Mouse (Mus musculus): ENCODE measurements around the gene Slc46a1. TPM values are rescaled to one million over a fixed set of nuclear protein-coding genes. Genes with fewer than 3 reads are reported as not detected.
A peak's percentile ranks its signal among the peaks of the same experiment; 100 is the strongest.

Gene Slc46a1
- polyA plus RNA-seq, 1 experiment from 2014 or later: 11.9 TPM

GRCm38 (mm10) chr11:78512025-78512957, 46.8 kb downstream of the Slc46a1 start, which contains the start of the genes Tmem199 and Poldip2:
TSS of gene Tmem199 (minus strand) at chr11:78512172.
TSS of gene Poldip2 (plus strand) at chr11:78512193.
- peak; percentile 95 for ATAC-seq (ENCODE audit: insufficient read depth, low FRiP score, low read depth)
- H3K36me3 ChIP-seq: peaks cover 31% of the 10 kb centered on the region
- H3K27ac ChIP-seq: peak within 1 kb of the TSS; percentile 70
- H3K4me2 ChIP-seq: peak within 1 kb of the TSS; percentile 87
- no peaks in the 10 kb centered on the region for H3K27me3 ChIP-seq (replicated peaks)
- H3K4me1 ChIP-seq: peaks cover 5% of the 10 kb centered on the region; the same call in 1 of the 2 replicates
- under 1% methylated on average over 66 of the region's 67 CpGs for WGBS
- H3K9me3 ChIP-seq: no peaks in the 10 kb centered on the region
- peak within 1 kb of the TSS; percentile 96 for H3K4me3 ChIP-seq (replicated peaks)
- H3K9ac ChIP-seq: peak within 1 kb of the TSS; percentile 98

- Histone ChIP-seq H3K27me3 (replicated peaks) (no peaks in the 10 kb centered on the region), H3K4me3 (replicated peaks) (peak overlapping the region; percentile 96), H3K4me1 (peaks cover 5% of the 10 kb centered on the region; the same call in 1 of the 2 replicates), H3K36me3 (peaks cover 38% of the 10 kb centered on the region), H3K27ac (no peak overlapping the region), H3K9me3 (no peaks in the 10 kb centered on the region), H3K9ac (peak overlapping the region; percentile 98; the same call in 1 of the 2 replicates), H3K4me2 (peak overlapping the region; percentile 87)
- WGBS: 74% methylated on average over 3 of the region's 3 CpGs
- ATAC-seq (ENCODE audit: insufficient read depth, low FRiP score, low read depth): no peak
Measured at GRCm38 (mm10) chr11:78513106-78513790, 47.8 kb downstream of the Slc46a1 start.

- WGBS: 62% methylated on average over 2 of the region's 2 CpGs
- H3K4me1 ChIP-seq: peaks cover 5% of the 10 kb centered on the region; the same call in 1 of the 2 replicates
- H3K27ac ChIP-seq: no peak overlapping the region
- no peak overlapping the region for H3K4me3 ChIP-seq (replicated peaks)
- no peaks in the 10 kb centered on the region for H3K27me3 ChIP-seq (replicated peaks)
- ATAC-seq (ENCODE audit: insufficient read depth, low FRiP score, low read depth): no peak
- no peak overlapping the region for H3K4me2 ChIP-seq
- no peak overlapping the region for H3K9ac ChIP-seq
- peaks cover 45% of the 10 kb centered on the region for H3K36me3 ChIP-seq
- H3K9me3 ChIP-seq: no peaks in the 10 kb centered on the region
Measured at GRCm38 (mm10) chr11:78515549-78516325, 50.2 kb downstream of the Slc46a1 start.

GRCm38 (mm10) chr11:78518931-78519330, 53.4 kb downstream of the Slc46a1 start:
- Histone ChIP-seq H3K27ac (no peak overlapping the region), H3K9me3 (no peaks in the 10 kb centered on the region), H3K9ac (no peak overlapping the region), H3K4me2 (no peak overlapping the region), H3K27me3 (replicated peaks) (no peaks in the 10 kb centered on the region), H3K4me3 (replicated peaks) (no peak overlapping the region), H3K36me3 (peaks cover 74% of the 10 kb centered on the region), H3K4me1 (no peaks in the 10 kb centered on the region)
- no peak for ATAC-seq (ENCODE audit: insufficient read depth, low FRiP score, low read depth)
- WGBS: 85% methylated on average over 10 of the region's 10 CpGs

Other genes with a start within 250 kb of the Slc46a1 start
- gene Sdf2, start 220.0 kb upstream of the Slc46a1 start, polyA plus RNA-seq (2015; fragmentation: Nextera tagmentation; extraction: Ambion mirVana): 89.7 and 92.1 TPM in 2 replicates
- 22.8 and 25.7 TPM in 2 replicates for gene Supt6, start 219.7 kb upstream of the Slc46a1 start, polyA plus RNA-seq (2015; fragmentation: Nextera tagmentation; extraction: Ambion mirVana)
- gene 2610507B11Rik, start 203.9 kb upstream of the Slc46a1 start, polyA plus RNA-seq (2015; fragmentation: Nextera tagmentation; extraction: Ambion mirVana): 76.7 and 82.5 TPM in 2 replicates
- 0.26 and 0.37 TPM in 2 replicates for gene BC030499, start 174.9 kb upstream of the Slc46a1 start, polyA plus RNA-seq (2015; fragmentation: Nextera tagmentation; extraction: Ambion mirVana)
- 33.3 and 34.6 TPM in 2 replicates for gene Spag5, start 164.2 kb upstream of the Slc46a1 start, polyA plus RNA-seq (2015; fragmentation: Nextera tagmentation; extraction: Ambion mirVana)
- 24.1 and 24.5 TPM in 2 replicates for gene Aldoc, start 142.7 kb upstream of the Slc46a1 start, polyA plus RNA-seq (2015; fragmentation: Nextera tagmentation; extraction: Ambion mirVana)
- 67.8 and 75.7 TPM in 2 replicates for gene Pigs, start 137.3 kb upstream of the Slc46a1 start, polyA plus RNA-seq (2015; fragmentation: Nextera tagmentation; extraction: Ambion mirVana)
- 34.1 and 34.8 TPM in 2 replicates for gene Unc119, start 122.2 kb upstream of the Slc46a1 start, polyA plus RNA-seq (2015; fragmentation: Nextera tagmentation; extraction: Ambion mirVana)
- gene Foxn1, start 79.1 kb upstream of the Slc46a1 start, polyA plus RNA-seq (2015; fragmentation: Nextera tagmentation; extraction: Ambion mirVana): 0.63 and 0.90 TPM in 2 replicates
- 0.26 and 0.51 TPM in 2 replicates for gene Slc13a2, start 43.5 kb upstream of the Slc46a1 start, polyA plus RNA-seq (2015; fragmentation: Nextera tagmentation; extraction: Ambion mirVana)
- gene Sarm1, start 32.1 kb downstream of the Slc46a1 start, polyA plus RNA-seq (2015; fragmentation: Nextera tagmentation; extraction: Ambion mirVana): 2.6 and 3.3 TPM in 2 replicates
- 59.8 and 67.8 TPM in 2 replicates for gene Vtn, start 33.4 kb downstream of the Slc46a1 start, polyA plus RNA-seq (2015; fragmentation: Nextera tagmentation; extraction: Ambion mirVana)
- not detected in 2 replicates for gene Sebox, start 37.8 kb downstream of the Slc46a1 start, polyA plus RNA-seq (2015; fragmentation: Nextera tagmentation; extraction: Ambion mirVana)
- gene Tmem199, start 46.5 kb downstream of the Slc46a1 start, polyA plus RNA-seq (2015; fragmentation: Nextera tagmentation; extraction: Ambion mirVana): 45.5 and 47.2 TPM in 2 replicates
- 131 and 145 TPM in 2 replicates for gene Poldip2, start 46.5 kb downstream of the Slc46a1 start, polyA plus RNA-seq (2015; fragmentation: Nextera tagmentation; extraction: Ambion mirVana)
- 66.3 and 73.6 TPM in 2 replicates for gene Tnfaip1, start 70.6 kb downstream of the Slc46a1 start, polyA plus RNA-seq (2015; fragmentation: Nextera tagmentation; extraction: Ambion mirVana)
- gene Ift20, start 70.7 kb downstream of the Slc46a1 start, polyA plus RNA-seq (2015; fragmentation: Nextera tagmentation; extraction: Ambion mirVana): 142 and 147 TPM in 2 replicates
- gene Tmem97, start 85.1 kb downstream of the Slc46a1 start, polyA plus RNA-seq (2015; fragmentation: Nextera tagmentation; extraction: Ambion mirVana): 244 and 293 TPM in 2 replicates
- 9.2 and 11.8 TPM in 2 replicates for gene Nlk, start 231.7 kb downstream of the Slc46a1 start, polyA plus RNA-seq (2015; fragmentation: Nextera tagmentation; extraction: Ambion mirVana)